Mouse (Mus musculus) ES-E14 (cell line): ENCODE measurements around the gene Clcnkb. TPM values are rescaled to one million over a fixed set of nuclear protein-coding genes. Genes with fewer than 3 reads are reported as not detected.

Experiments
- DNase-seq: peaks from one replicate; pipeline ENCODE4 v3.0.0-alpha.2; 2013; ENCODE audit warnings: low read depth, low spot score
- H3K27ac ChIP-seq: 2 replicates; pipeline ENCODE4 v1.5.1; 2012; ENCODE audit warnings: low read depth, mild to moderate bottlenecking, low read length, moderate library complexity, mixed read lengths; ENCODE audit not compliant: poor library complexity, insufficient read depth, severe bottlenecking
- H3K36me3 ChIP-seq: 2 replicates; pipeline ENCODE4 v1.6.1; 2012; ENCODE audit warnings: mild to moderate bottlenecking, low read length, moderate library complexity, mixed read lengths; ENCODE audit not compliant: control insufficient read depth, poor library complexity, insufficient read depth, severe bottlenecking
- H3K4me1 ChIP-seq, 2 experiments: fragments of 150-350 bp in 1 of 2; sonication (generic) in 1 of 2; 2 replicates each; pipeline ENCODE4 v1.6.1; 2012; ENCODE audit warnings: low read length in 2 of 2, mild to moderate bottlenecking in 1 of 2, mixed read lengths in 1 of 2; ENCODE audit not compliant: control insufficient read depth in 2 of 2, insufficient read depth in 2 of 2, poor library complexity in 1 of 2
- H3K4me3 ChIP-seq, 2 experiments: fragments of 150-350 bp in 1 of 2; sonication (generic) in 1 of 2; 2 replicates each; pipeline ENCODE4 v1.5.1; 2012; ENCODE audit warnings: low read length in 2 of 2, low read depth in 1 of 2, mild to moderate bottlenecking in 1 of 2, mixed read lengths in 1 of 2; ENCODE audit not compliant: insufficient read depth in 1 of 2, poor library complexity in 1 of 2, severe bottlenecking in 1 of 2
- H3K9ac ChIP-seq: 2 replicates; pipeline ENCODE4 v1.6.1; 2012; ENCODE audit warnings: low read depth, mild to moderate bottlenecking, low read length, mixed read lengths; ENCODE audit not compliant: poor library complexity, insufficient read depth, severe bottlenecking
- H3K9me3 ChIP-seq: fragments of 150-350 bp; sonication (generic); 2 replicates; pipeline ENCODE4 v1.6.1; 2012; ENCODE audit warnings: low read depth, mild to moderate bottlenecking, low read length; ENCODE audit not compliant: control insufficient read depth, insufficient read depth
- CHD2 ChIP-seq: IDR thresholded peaks from 2 replicates; pipeline ENCODE4 v1.6.1; 2014; ENCODE audit warnings: mild to moderate bottlenecking, low read depth, low read length, inconsistent platforms
- HCFC1 ChIP-seq: IDR thresholded peaks from 2 replicates; pipeline ENCODE4 v1.6.1; 2012; ENCODE audit warnings: low read length, inconsistent platforms, borderline replicate concordance; ENCODE audit not compliant: insufficient read depth
- MAFK ChIP-seq: IDR thresholded peaks from 2 replicates; pipeline ENCODE4 v1.6.1; 2014; ENCODE audit warnings: mild to moderate bottlenecking, low read depth, low read length, inconsistent platforms; ENCODE audit not compliant: insufficient read depth
- ZC3H11A ChIP-seq: IDR thresholded peaks from 2 replicates; pipeline ENCODE4 v1.6.1; 2012; ENCODE audit warnings: low read depth, mild to moderate bottlenecking, inconsistent platforms, low read length, borderline replicate concordance
- ZNF384 ChIP-seq: IDR thresholded peaks from 2 replicates; pipeline ENCODE4 v1.6.1; 2012; ENCODE audit warnings: low read depth, low read length, inconsistent platforms
- in situ Hi-C, 2 experiments: fragments of 600-800 bp; cut with MboI; formaldehyde crosslinking; loops; one replicate each; pipeline ENCODE4 v1.15.1; 2025; ENCODE audit warnings: low sequenced_read_pairs in 2 of 2, inconsistent platforms in 1 of 2; ENCODE audit not compliant: unreplicated experiment in 2 of 2
- total RNA-seq: library from RNA; depleted of rRNA; stranded (reverse); fragments of 300-350 nt; gene quantifications from 2 replicates; pipeline ENCODE4 v1.2.3, GENCODE M21; 2012

Clcnkb gene
- total RNA-seq, 1 experiment, result 1.6 TPM

GRCm38 (mm10) chr4:141394751-141395150 is 21.1 kb downstream of the Clcnkb start:
- Histone ChIP-seq H3K36me3 (no peaks in the 10 kb centered on the region), H3K4me3 (no peak overlapping the region), H3K27ac (no peak overlapping the region), H3K9me3 (no peaks in the 10 kb centered on the region), H3K4me1 (peaks cover 0 to 10% of the 10 kb centered on the region in 2 experiments; a peak in 2 of 4 replicates), H3K9ac (no peak overlapping the region)
- DNase-seq, result no peak
- TF ChIP-seq HCFC1 (no peak), ZC3H11A (no peak), CHD2 (no peak), ZNF384 (no peak), MAFK (no peak)
- in situ Hi-C loops, result no loop called here

DNA sequence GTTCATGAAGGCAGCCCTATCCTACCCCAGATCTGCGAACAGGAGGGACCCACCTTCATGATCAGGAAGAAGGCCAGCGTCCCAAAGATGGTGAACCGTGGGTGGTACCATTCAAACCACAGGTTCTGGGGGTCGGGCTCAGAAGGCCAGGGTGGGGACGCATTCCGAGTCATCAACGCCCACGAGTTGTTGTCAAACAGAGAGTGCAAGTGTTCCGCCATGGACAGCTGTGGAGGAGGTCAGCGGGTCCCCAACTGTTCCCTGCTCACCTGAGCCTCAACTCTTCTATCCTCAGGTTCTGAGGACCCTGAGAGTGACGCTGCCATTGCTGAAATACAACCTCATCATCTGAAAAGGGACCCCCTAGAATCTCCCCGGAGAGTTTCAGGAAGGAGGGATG is 24.5 kb downstream of the Clcnkb start:
- Histone ChIP-seq H3K4me3 (no peak overlapping the region), H3K9ac (no peak overlapping the region), H3K9me3 (no peaks in the 10 kb centered on the region), H3K4me1 (peaks cover 0 to 13% of the 10 kb centered on the region in 2 experiments; a peak in 2 of 4 replicates), H3K36me3 (no peaks in the 10 kb centered on the region), H3K27ac (no peak overlapping the region)
- in situ Hi-C loops, result no loop called here
- DNase-seq, result no peak
- TF ChIP-seq CHD2, result no peak
- TF ChIP-seq ZC3H11A, result no peak
- TF ChIP-seq HCFC1, result no peak
- TF ChIP-seq ZNF384, result no peak
- TF ChIP-seq MAFK, result no peak

DNA sequence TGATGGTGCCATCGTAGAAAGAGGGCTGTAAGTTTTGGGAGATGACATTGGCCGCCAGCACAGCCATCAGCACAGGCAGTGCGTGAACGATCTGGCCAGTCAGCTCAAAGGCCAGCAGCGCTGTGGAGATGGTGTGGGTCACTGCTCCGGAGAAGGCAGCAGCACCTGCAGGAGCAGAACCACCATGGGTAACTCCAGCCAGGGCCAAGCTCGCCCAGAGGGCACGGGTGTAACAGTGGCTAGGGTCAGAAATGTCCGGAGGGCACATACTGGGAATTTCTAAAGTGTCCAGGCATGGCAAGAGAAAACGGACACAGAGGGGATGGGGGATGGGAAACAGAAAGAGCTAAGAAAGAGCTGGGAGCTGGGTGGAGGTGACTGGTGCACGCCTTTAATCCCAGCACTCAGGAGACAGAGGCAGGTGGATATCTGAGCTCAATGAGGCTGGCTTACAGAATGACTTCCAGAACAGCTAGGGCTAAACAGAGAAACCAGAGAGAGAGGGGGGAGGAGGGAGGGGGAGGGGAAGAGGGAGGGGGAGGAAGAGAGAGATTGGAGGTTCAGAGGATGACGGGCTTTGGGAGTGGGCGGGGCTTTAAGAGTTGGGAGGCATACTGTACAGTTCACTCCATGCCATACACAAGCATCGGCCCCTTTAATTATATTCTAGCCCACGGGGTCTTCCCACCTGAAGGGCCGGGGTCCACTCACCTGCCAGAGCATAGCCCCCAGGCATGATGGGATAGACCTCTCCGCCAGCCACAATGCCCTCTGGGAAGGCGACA is 26.3 kb downstream of the Clcnkb start:
- H3K27ac ChIP-seq, result no peak overlapping the region
- no peak for TF ChIP-seq ZNF384
- H3K4me3 ChIP-seq, result peak overlapping the region; percentile 0 to 39; a peak in 2 of 4 replicates
- H3K4me1 ChIP-seq, result peaks cover 0 to 9% of the 10 kb centered on the region in 2 experiments; a peak in 2 of 4 replicates
- in situ Hi-C loops, result no loop called here
- H3K9ac ChIP-seq, result no peak overlapping the region
- no peaks in the 10 kb centered on the region for H3K9me3 ChIP-seq
- H3K36me3 ChIP-seq, result no peaks in the 10 kb centered on the region
- DNase-seq, result no peak

DNA sequence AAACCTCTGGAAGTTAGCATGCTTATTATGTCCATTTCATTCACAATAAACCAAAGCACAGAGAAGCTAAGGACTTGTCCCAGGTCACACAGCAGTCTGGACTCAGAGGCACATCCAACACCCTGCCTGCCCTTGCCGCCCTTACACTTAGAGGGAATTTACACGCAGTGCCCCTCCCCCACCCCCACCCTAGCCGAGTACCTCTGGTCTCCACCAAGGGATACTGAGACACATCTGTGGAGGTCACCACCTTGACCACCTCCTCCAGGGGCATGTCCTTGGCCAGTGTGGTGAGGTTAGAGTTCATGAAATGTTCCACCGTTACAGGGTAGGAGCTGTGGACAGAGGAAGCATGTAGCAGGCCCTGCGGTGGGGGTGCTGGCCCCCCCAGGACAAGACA is 27.9 kb downstream of the Clcnkb start:
- no peak overlapping the region for H3K9ac ChIP-seq
- no peak overlapping the region for H3K4me3 ChIP-seq
- TF ChIP-seq MAFK, result no peak
- TF ChIP-seq ZC3H11A, result no peak
- no peak overlapping the region for H3K27ac ChIP-seq
- in situ Hi-C loops, result no loop called here
- DNase-seq, result no peak
- no peaks in the 10 kb centered on the region for H3K36me3 ChIP-seq
- peaks cover under 1 to 8% of the 10 kb centered on the region in 2 experiments; a peak in 3 of 4 replicates for H3K4me1 ChIP-seq
- H3K9me3 ChIP-seq, result no peaks in the 10 kb centered on the region
